Mouse (Mus musculus) retina, embryonic 14.5 days (tissue): ENCODE measurements around the gene Ccdc122.

Experiments used
- DNase-seq: peaks from one replicate; pipeline ENCODE4 v3.0.0-alpha.2; 2015; ENCODE audit warnings: low spot score

The Ccdc122 gene

GRCm38 (mm10) chr14:77130612-77131011 lies 94.0 kb downstream of the Ccdc122 start:
- no peak for DNase-seq

GRCm38 (mm10) chr14:77136936-77137335 lies 100.4 kb downstream of the Ccdc122 start:
- no peak for DNase-seq

- DNase-seq: peak; percentile 94
Measured at GRCm38 (mm10) chr14:77141324-77142282, 105.0 kb downstream of the Ccdc122 start.

- DNase-seq: no peak
Measured at GRCm38 (mm10) chr14:77145103-77145502, 108.5 kb downstream of the Ccdc122 start.

- DNase-seq: no peak
Measured at GRCm38 (mm10) chr14:77147635-77148034, 111.1 kb downstream of the Ccdc122 start.

- DNase-seq: no peak
Measured at GRCm38 (mm10) chr14:77150556-77150955, 114.0 kb downstream of the Ccdc122 start.

- no peak for DNase-seq
Measured at GRCm38 (mm10) chr14:77151431-77151830, 114.9 kb downstream of the Ccdc122 start.

- DNase-seq: peak; percentile 91
Measured at GRCm38 (mm10) chr14:77156222-77156910, 119.8 kb downstream of the Ccdc122 start, which contains the start of gene Enox1. Gene Enox1, plus strand, starts transcription at chr14:77156763.

- peak; percentile 50 for DNase-seq
Measured at GRCm38 (mm10) chr14:77156911-77157504, 120.4 kb downstream of the Ccdc122 start.

- peak; percentile 80 for DNase-seq
Measured at GRCm38 (mm10) chr14:77157505-77157911, 120.9 kb downstream of the Ccdc122 start.

- peak; percentile 24 for DNase-seq
Measured at GRCm38 (mm10) chr14:77159397-77159796, 122.8 kb downstream of the Ccdc122 start.
